Mouse (Mus musculus) retina, embryonic 14.5 days (tissue): Measurements from ENCODE around the gene Ramac.

Experiments used
- DNase-seq: peaks from one replicate; pipeline ENCODE4 v3.0.0-alpha.2; 2015; ENCODE audit warnings: low spot score

Gene Ramac

DNA sequence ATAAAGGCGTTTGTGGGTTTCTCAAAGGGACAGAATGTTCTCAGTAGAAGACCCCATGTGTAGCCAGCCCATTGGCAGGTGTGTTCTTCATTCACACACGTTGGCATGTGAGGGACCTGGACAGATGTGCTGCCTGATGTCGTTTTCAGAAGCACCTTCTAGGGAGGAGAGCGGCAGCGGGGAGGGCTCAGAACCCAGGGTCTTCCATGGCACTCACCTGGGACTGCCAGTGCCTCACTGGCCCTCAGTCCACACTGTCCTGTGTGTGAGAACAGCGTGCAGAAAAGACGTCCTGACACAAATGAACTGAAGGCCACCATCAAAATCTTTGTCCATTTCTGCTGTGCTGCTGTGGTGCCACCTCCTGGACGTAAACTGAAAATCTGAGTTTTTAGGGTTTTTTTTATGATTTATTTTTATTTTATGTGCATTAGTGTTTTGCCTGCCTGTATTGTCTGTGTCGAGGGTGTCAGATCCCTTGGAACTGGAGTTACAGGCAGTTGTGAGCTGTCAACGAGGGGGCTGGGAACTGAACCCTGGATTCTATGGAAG lies 15.0 kb downstream of the Ramac start:
- DNase-seq = no peak

DNA sequence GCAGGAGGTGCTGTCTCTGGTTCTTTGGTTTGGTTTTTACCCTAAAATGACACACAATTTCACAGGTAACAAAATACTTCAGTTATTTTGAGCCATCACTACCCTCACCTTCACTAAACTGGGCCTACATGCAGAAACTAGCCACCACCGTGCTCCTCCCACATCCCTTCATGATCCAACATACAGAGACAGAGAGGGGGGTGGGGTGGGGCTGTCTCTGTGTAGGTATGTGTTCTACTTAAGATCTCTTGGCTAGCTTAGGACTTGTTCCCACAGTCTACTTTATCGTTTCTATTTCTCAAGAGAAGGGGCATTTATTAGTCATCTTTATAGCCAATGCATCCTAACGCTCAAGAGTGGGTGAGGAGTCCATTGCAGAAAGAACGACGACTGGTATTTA lies 25.8 kb downstream of the Ramac start:
- DNase-seq = no peak

DNA sequence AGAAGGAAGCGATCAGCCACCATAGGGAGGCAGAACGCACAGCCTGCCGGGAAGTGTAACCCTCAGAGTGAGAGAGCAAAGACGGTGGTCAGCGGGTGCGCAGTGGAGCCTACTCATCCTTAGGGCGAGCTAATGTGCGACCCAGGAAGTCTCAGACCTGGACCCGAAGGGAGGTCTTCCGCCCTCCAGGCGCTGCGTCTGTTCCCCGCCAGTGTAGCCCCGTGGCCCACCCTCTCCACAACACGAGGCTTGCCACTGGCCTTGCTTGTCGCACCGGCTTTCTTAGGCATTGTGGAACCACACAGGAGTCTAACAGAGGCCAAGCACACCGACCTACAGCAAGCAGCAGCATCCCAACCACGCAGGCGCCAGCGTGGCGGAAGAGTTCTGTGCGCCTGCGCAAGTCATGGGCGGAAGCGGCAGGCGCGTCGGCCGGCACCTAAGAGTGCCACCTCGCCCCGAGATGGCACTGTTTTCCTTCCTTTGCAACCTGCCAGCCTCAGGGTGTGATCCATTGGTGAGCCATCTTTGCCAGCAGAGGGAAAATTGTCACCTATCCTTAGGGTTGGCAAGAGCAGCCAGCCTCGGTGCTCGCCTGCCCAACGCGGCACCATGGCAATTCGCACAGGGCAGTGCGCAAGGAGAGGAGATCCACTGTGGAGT lies 26.5 kb downstream of the Ramac start, which contains the start of gene 3110040N11Rik:
Gene 3110040N11Rik (minus strand): TSS at position 384 of the 663 bp plus-strand sequence.
- peak; percentile 93 for DNase-seq

DNA sequence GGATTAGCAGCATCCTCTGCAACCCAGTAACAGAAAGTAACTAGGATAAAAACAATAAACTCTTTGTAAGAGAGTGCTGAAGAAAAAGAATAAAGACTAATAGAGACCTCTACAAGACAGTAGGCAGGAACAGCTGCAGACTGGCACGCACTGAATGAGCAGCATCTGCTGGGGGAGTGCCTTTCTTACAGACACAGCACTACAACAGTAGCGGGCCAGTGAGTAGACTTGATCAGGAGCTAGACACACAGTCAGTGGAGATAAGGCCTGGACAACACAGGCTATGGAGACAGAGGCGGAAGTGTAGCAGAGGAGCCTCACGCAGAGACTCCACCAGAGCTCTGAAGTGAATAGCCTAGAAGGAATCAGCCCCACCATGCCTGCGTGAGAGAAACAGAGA lies 43.3 kb downstream of the Ramac start:
- no peak for DNase-seq
